Mouse (Mus musculus): ENCODE results near the gene Sptbn1.

The Sptbn1 gene

DNA sequence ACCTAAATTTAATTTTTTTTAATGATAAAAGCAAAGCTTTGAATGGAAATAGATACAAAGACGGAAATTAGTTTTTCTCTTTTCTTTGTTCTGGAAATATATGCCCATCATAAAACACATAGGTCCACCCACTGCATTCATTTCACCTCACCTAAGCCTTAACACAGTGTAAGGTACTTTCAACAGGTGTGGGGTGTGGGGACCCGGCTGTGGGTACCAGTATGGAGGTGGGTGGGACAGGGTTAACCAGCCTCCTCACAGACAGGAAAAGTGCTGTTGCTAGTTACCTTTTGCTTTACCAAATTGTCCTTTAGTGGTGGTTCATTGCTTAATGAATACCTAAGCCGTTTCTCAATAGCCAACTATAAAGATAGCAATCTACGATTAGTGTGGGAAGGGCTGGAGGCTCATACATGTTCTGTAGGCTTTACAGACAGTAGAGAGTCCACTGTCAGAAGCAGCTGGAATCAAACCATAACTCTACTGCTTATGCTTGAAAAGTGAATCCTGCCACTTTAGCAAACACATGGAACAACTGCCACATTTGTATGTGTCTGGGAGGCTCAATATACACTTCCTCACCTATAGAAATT is 96.3 kb downstream of the Sptbn1 start:
- no peak for DNase-seq (ENCODE audit: low read depth in 1 of 2, low spot score in 2 of 2)

DNA sequence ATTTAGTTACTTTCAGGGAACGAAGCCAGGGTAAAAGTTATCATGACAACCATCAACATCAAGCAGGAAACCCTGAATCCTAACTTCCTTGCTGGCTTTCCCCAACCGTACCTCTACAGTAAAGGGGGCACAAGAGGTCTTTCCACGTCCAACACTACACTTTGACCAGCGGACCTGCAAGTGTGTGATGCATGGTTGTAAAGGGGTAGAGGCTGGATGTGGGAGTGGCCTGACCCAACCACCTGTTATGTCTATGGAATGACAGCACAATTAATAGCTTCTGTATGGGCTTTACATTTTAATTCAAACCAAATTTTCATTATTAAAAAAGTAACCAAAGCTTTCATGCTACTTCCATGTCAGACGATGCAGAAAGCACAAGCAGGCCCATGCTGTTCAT is 96.8 kb downstream of the Sptbn1 start:
- DNase-seq (ENCODE audit: low read depth in 1 of 2, low spot score in 2 of 2) = no peak

DNA sequence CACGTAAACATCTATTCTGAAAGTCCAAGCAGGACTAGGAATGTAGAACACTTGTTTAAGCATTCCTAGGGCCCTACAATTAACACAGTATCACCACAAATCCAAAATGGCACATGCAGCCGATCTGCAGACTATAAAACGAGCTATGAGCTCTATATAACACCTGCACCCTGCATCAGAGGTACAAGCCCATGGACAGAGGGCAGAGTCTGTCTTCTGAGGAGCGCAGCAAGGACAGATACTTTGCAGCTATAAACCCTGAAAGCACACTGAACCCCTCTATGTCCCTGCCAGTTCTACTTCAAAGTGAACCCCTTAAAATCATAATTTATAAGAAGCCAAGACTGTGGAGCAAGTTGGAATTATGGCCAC is 101.4 kb downstream of the Sptbn1 start:
- no peak for DNase-seq (ENCODE audit: low read depth in 1 of 2, low spot score in 2 of 2)

DNA sequence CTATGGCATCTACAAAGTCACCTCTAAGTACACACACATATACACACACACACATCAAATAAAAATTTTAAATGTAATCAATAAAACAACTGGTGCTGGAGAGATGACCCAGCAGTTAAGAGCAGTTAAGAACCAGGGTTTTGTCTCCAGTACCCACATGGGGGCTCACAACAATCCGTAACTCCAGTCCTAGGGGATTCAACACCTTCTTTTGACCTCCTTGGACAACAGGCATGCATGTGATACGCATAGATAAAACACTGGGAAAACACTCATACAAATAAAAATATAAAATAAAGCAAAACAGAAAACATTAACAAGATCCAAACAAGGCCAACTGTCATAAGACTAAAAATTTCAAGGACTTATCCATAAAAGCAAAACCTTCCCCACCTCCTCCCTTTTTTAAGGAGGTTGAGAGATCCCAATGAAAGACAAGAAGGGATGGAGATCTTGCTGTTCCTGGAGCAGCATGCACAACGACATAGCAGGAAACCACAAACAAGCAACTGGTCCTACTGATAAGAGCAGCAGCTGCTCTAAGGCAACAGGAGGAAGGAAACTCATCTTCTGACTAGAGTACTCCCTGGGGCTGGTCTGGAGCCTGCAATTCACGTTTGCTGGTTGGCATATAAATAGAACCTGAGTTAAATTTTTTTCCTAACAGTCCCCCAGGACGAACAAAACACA is 102.0 kb downstream of the Sptbn1 start:
- DNase-seq (ENCODE audit: low read depth in 1 of 2, low spot score in 2 of 2) = no peak

DNA sequence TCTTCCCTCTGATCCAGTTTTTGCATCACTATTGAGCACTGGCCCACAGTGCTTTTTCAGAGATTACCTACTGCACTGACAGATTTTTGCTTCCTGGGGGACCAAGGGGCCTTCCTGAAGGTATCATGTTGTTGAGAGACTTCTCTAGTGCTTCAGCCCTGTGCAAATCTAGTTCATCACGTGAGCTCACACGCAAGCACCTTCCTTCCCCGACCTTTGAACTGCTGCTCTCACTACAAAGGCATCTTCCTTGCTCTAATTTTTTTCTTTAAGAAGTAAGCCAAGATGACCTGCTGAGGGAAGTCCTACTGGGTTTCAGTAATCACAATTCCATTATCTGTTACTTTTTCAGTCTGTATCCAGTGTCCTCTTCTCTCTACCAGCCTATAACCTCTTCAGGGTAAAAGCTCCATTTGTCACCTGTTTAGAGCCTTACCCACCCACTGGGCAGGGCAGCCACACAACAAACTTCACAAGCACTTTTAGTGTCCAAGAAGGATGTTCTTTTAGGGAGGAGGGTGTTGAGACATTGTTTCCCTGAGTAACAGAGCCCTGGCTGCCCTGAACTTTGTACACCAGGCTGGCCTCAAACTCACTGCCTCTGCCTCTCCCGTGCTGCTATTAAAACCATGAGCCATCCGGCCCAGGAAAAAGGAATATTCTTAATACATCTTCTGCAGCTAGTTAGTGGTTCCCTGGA is 103.3 kb downstream of the Sptbn1 start:
- DNase-seq (ENCODE audit: low read depth in 1 of 2, low spot score in 2 of 2) = no peak

DNA sequence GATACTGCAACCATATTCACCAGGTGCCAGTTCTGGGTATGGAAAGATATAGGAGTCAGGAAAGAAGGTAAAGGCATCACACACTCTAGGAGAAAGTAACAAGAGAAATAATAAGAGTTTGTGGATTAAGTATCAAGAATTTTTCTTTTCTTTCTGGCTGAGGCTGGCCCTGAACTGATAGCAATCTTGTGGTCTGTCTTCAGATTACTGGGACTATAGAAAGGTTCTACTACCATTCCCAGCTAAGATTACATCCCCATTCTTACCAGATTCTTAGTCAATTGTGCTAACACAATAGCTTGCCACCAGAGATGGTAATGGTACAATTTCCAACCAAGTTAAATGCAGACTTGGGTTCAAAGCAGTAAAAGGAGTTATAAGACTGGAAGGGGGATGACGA is 104.1 kb downstream of the Sptbn1 start:
- DNase-seq (ENCODE audit: low read depth in 1 of 2, low spot score in 2 of 2) = no peak

DNA sequence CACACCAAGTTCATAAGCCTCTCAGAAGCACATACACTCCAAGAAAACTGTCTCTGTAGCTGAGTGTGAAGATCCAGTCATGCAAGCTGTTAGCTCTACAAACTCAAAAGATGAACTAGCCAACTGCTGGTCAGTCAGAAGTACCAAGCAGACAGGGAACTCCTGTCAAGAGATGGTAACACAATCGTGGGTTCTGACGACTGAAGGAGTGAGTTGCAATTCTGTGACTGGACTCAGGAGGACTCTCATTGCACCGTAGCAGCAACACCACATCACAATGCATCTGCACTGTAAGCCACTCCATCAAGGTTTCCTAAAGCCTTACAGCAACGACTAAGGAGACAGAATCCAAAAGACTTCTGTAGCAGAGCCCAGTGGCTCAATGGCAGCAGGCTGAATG is 104.9 kb downstream of the Sptbn1 start:
- DNase-seq (ENCODE audit: low read depth in 1 of 2, low spot score in 2 of 2) = no peak

DNA sequence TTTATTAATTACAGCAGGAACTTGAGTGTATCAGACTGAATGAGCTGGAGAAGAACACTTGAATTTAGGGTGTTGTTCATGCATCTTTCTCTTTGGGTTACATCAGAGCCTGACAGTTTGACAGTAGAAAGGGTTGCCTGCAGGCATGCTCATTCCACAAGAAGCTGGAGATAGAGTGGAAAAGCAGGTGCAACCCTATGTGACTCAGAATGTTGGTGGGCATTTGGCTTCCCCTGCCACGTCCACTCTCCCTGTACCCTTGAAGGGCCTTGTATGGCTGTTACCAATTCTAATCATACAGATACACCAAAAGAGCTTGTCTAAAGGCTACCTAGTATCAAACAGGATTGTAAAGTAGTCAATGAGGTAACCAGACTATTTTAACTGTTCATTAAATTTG is 106.2 kb downstream of the Sptbn1 start:
- no peak for DNase-seq (ENCODE audit: low read depth in 1 of 2, low spot score in 2 of 2)

DNA sequence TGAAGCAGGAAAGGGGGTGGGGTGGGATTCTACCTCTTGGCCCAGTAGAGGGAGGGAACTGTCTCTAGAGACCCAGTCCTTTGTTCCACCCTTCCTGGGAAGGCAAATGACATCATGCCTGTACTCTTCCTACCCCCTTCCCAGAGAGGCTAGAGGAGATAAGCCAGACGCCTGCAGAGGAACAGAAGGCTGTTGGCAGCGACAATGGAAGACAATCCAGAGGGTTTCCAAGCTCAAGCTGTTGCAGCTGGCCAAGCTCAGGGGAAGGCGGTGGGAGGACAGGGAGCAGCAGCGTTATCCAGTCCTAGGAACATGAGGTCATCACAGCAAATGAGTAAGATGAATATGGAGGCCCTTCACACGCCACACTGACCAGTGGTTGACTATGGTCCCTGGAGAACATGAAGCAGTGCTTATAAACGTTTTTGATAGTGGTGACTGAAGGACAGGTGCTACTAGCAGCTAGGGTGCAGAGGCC is 106.8 kb downstream of the Sptbn1 start:
- DNase-seq (ENCODE audit: low read depth in 1 of 2, low spot score in 2 of 2) = no peak

DNA sequence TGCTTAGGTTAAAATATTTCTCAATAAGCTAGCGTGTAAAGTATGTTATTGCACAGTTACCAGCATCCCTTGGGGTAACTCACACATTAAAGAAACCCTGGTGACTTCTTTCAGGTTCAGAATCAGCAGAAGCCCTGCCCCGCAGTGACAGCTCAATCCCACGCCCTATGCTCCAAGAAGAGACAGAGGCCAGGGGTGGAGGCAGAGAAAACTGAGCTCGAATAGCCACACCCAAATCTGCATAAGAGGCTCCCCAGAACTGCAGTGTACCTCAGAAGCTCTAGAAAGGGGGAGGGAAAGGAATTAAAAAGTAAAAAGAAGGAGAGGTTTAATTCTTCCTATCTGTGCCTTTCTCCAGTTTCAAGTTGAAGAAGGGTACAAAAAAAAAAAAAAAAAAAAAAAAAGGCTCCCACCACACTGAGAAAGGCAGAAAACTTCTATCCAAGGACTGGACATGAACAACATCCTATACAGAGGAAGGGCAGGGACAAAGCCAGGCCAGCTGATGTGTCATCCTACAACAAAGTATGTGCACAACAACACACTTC is 107.3 kb downstream of the Sptbn1 start:
- DNase-seq (ENCODE audit: low read depth in 1 of 2, low spot score in 2 of 2) = no peak

DNA sequence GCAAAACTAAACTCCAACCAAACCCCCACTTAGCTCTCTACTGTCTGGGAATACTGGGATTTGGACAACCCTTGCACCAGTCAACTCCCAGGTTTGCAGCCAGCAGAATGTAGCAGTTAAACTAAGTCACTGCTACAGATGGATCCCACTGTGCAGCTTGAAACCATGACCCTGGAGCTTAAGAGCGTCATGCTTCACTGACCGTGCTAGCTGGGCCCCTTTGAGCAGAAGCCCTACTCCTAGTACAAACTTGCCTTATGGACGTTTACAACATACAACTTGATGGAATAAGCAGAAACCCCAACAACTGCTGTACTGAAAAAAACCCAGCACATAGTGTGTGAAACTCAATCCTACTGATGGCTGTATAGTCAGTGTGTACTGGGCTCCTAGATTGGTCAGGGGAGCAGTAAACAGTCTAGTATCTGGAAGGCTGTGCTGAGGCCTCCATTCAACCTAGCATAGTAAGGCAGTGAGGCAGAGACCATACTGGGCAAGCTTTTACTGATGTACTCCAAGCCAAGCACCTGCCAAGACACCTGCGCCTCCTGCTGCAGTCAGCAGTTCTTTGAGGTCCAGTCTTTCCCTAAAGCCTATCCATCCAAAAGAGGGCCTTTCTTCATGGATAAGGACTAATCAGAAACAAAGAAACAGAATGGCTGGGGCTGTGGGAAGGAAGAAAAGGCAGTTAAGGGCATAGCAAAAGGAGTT is 108.3 kb downstream of the Sptbn1 start:
- no peak for DNase-seq (ENCODE audit: low read depth in 1 of 2, low spot score in 2 of 2)

DNA sequence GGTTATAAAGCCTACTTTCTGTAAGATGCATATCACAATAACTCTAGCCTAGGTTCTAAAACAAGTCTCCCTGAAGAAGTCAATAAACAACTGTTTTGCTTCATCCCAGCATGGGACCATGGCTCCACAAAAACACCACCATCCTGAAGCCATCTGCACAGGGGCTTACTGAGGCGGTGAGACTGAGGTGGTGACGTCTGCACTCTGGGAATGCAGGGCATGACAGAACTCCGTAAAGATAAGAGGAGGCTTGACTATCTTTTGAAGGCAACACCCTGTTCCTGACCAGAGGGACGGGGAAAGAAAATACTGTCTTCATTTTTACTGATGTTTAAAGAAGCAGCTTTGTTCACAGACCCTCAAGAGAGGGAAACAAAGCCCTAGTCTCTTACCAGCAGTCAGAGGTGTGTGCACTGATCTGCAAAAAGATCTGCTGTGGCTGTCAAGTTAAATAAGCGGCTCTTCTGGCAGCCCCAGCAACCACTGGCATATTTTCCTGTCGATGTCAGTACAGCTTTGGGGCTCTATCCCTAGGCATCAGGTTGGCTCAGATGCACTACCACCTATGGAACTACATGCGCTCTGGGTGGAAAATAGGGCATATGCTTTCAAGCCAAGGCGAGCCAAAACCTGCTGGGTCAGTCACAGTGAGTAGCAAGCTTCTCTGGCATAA is 109.8 kb downstream of the Sptbn1 start:
- DNase-seq (ENCODE audit: low read depth in 1 of 2, low spot score in 2 of 2) = no peak

DNA sequence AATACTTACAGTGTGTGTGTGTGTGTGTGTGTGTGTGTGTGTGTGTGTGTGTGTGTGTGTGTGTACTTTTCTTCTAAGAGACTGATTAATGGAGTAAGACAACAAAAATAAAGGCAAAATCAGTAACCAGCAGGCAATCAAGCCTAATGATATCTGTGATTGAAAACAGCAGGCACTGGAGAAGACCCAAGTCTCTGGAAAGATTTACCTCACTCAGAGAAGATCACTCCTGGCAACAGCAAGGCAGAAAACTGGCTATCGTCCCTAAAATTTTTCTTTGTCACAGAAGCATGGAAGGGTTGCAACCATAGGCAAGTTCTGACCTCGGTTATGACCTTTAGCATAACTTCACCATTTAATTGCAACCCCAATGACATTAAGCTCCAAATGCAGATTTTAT is 112.1 kb downstream of the Sptbn1 start:
- DNase-seq (ENCODE audit: low read depth in 1 of 2, low spot score in 2 of 2) = no peak

DNA sequence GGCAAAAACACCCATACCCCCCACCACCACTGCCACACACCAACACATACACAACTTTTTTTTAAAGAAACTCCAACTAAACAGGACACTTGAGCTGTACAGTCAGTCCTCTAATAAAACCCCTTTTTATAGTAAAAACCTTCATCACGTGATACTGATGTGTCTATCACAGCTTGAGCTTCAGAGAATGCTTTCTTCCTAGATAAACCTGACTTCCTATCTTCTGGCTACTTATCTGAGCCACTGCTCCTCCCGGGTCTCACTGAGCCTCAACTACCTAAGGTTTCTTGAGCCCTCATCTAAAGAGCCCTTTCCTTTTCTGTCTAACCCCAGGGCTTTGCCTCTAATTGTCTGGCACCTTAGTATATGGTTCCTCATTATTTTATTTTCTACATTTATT is 113.0 kb downstream of the Sptbn1 start:
- DNase-seq (ENCODE audit: low read depth in 1 of 2, low spot score in 2 of 2) = no peak

DNA sequence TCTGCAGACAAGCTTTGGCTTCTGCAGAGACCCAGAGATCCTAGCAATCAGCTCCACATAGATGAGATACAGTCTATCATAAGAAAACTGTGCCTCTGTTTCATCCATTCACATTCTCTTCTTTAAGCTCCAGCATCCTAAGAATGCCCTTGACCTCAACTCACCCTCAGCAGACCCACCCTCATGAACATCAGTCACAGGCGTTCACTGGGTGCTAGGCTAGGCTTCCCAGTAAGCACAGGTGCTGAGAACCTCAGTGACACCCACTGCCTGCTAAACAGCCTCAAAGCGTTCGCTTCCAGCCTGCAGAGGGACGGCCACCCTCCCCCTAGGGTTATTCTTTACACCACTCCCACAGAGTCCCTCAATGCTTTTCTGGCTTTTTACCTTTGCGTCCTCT is 119.1 kb downstream of the Sptbn1 start:
- no peak for DNase-seq (ENCODE audit: low read depth in 1 of 2, low spot score in 2 of 2)

DNA sequence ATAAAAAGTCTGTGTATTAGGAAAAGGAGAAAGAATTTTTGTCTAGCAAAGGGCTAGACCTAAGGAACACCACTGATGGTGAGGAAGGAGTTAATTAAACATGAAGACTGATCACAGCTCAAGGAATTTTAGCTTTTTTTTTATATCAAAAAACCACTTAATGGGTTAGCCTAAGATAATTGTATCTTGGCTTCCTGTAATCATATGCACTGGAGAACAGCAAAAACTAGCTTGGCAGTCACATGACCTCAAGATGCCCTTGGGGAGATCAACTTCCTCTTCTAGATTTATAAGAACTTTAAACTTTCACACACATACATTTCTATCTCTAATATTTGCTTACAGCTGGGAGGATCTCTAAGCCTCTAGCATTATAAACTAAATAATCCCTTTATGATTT is 119.6 kb downstream of the Sptbn1 start:
- DNase-seq (ENCODE audit: low read depth in 1 of 2, low spot score in 2 of 2) = no peak

DNA sequence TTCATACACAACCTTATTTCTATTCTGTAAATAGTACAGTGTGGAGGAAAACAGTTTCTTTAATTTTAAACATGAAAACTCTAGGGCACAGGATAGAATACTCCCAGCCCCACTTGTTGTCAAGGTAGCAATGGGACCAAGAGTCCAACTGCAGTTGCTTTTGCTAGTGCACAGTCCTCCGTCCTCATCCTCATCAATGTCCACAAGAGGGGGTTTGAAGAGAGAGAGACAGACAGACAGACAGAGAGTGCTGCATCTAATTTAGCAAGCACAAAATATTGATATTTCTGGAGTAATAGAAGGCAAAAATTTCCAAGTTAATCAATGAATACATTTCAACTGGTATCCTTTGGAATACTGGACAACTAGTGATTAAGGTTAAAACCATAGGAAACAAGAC is 120.1 kb downstream of the Sptbn1 start:
- DNase-seq (ENCODE audit: low read depth in 1 of 2, low spot score in 2 of 2) = no peak

DNA sequence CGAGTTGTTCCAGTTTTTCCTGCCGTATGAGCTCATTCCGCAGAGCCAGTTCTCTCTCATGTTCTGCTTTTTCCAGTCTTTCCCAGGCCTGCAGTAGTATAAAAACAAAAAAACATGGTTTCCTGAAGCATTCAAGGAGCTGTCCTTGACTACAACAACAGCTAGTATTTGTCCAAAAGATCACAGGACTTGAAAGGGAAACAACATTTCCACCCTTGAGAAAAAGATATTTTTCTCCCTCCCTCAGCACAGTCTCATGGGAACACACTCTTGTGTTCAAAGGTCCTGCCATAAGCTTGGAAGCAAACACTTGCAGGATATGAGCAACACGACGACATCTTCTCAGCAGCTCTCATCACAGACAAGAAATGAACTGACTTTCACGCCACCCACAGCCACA is 124.9 kb downstream of the Sptbn1 start:
- no peak for DNase-seq (ENCODE audit: low read depth in 1 of 2, low spot score in 2 of 2)

DNA sequence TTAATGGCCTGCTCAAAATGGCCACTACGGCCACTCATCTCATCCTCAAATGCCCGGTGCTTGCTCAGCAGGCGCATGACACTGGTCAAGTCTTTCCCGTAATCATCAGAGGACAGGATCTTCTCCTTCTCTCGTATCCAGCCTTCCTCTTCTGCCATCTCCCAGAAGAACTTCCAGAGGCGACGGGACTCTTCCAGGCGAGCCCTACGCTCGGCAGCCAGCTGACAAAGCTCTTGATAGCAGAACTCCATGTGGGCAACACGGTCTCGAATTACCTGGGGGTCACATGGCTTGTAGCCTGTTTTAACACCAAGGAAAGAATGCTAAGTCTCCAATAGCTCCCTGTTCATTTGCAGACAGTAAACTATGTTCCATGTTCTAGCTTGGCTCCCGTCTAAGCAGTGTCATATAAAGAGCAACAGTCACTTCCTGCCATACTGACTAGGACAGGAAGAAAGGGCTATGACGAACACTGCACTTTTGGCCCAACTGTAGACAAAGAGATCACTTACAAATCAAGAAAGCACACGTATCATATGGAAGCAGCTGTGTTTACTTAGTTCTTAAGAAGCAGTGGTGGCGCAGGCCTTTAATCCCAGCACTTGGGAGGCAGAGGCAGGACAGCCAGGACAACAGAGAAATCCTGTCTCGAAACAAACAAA is 128.7 kb downstream of the Sptbn1 start:
- no peak for DNase-seq (ENCODE audit: low read depth in 1 of 2, low spot score in 2 of 2)

DNA sequence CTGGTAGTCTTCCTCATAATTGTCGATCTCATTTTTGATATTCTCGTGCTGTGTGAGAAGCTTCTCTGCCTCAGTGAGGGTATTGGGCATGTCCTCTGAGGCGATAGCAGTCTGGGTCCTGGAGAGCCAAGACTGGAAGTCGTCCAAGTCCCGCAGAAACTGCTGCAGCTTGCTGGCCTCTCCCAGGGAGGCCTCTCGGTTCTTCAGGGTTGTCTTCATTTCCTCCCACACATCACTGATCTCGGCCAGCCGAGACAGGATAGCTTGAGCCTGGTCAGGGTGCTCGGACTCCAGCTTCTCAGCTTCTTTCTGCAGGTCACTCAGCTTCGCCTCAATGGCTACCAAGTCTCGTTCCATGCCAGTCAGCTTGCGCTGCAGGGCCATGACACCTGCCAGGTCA is 130.9 kb downstream of the Sptbn1 start:
- DNase-seq (ENCODE audit: low read depth in 1 of 2, low spot score in 2 of 2) = no peak

DNA sequence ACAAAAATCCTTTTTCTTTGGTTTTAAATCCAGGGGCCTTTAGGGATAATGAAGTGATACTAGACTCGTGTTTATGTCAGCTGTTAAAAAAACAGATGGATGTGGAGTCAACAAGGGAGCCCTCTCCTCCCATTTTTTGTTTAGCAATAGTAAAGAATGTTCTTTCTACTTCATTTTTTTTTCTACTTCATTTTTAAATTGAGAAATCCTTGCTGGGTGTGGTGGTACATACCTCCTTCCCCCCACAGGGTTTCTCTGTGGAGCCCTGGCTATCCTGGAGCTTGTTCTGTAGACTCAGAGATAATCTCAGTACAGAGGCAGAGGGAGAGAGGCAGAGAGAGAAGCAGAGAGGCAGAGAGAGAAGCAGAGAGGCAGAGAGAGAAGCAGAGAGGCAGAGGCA is 133.9 kb downstream of the Sptbn1 start:
- DNase-seq (ENCODE audit: low read depth in 1 of 2, low spot score in 2 of 2) = no peak

Data from monocyte, adult 2 months (primary cell).